ENCODE assay signal across 9 mouse cellular contexts in genomic region chr10:67721787-67722186, GRCm38 (mm10).
DNase-seq lines count a peak whose midpoint lies in the region; ATAC-seq and TF ChIP-seq lines count a peak whose summit lies in the region.
"Had no signal": no experiment of that assay in that cellular context is flagged by ENCODE, and none has a peak within 500 bp of the region (broad histone marks: within the 10 kb centered on the region; RNA-seq: fewer than 3 reads in every experiment).

No protein-coding gene starts in this region.

- intact Hi-C loops in heart, postnatal 10 days (cut with DNase I) = loop anchor here (2.0 to 10.0 kb wide), 5 partner anchors 74 to 867 kb away; no protein-coding TSS in a partner anchor

- DNase-seq in heart, postnatal 10 days = peak; percentile 36 to 61
- no peak for DNase-seq in heart, embryonic 10.5 days (ENCODE audit: low spot score)
- peak; percentile 21 for DNase-seq in 416B (ENCODE audit: low read depth)
- no peak for DNase-seq in Patski (ENCODE audit: low read depth, low spot score)
- peak; percentile 59 for DNase-seq in hindbrain, embryonic 14.5 days (ENCODE audit: low spot score)
- peak; percentile 52 for DNase-seq in thymus, postnatal 14 days
- no peak for DNase-seq in urinary bladder, postnatal 36 days (ENCODE audit: low spot score in 2 of 2)

- peaks cover 8% of the 10 kb centered on the region for H3K27me3 ChIP-seq in heart, embryonic 10.5 days (ENCODE audit: insufficient read depth, poor library complexity, severe bottlenecking)
- H3K27me3 ChIP-seq in Patski = no peaks in the 10 kb centered on the region
- no peaks in the 10 kb centered on the region for H3K27me3 ChIP-seq in hindbrain, embryonic 14.5 days (ENCODE audit: control insufficient read depth, insufficient read depth, low read length)
- H3K27me3 ChIP-seq: limb, embryonic 13.5 days had no signal

- H3K9me3 ChIP-seq in heart, embryonic 10.5 days = no peaks in the 10 kb centered on the region
- no peaks in the 10 kb centered on the region for H3K9me3 ChIP-seq in hindbrain, embryonic 14.5 days (ENCODE audit: control insufficient read depth, low read length)
- H3K9me3 ChIP-seq: limb, embryonic 13.5 days had no signal

- no peak overlapping the region for H3K27ac ChIP-seq in heart, embryonic 10.5 days
- no peak overlapping the region for H3K27ac ChIP-seq in hindbrain, embryonic 14.5 days
- H3K27ac ChIP-seq: limb, embryonic 13.5 days had no signal

- in situ Hi-C loops in Patski (cut with MboI; ENCODE audit: low pct_unique_long_range_greater_than_20kb) = no loop called here

- H3K4me3 ChIP-seq in heart, embryonic 10.5 days = no peak overlapping the region
- no peak overlapping the region for H3K4me3 ChIP-seq in hindbrain, embryonic 14.5 days (replicated peaks; ENCODE audit: low read length)
- H3K4me3 ChIP-seq: limb, embryonic 13.5 days had no signal

- CTCF ChIA-PET in Patski (lab: Charles Lee) = interaction anchor here (0.9 to 4.8 kb wide), 6 partner anchors 10 to 511 kb away, joined by 3 to 19 read pairs (median 4); no protein-coding TSS in a partner anchor

- 32% methylated on average over 5 of the region's 5 CpGs for WGBS in heart, embryonic 10.5 days
- WGBS in hindbrain, embryonic 14.5 days = 44% methylated on average over 5 of the region's 5 CpGs

- POLR2A ChIA-PET in Patski (lab: Charles Lee) = no interaction called here

- H3K4me2 ChIP-seq in hindbrain, embryonic 14.5 days (replicated peaks) = no peak overlapping the region
- H3K4me2 ChIP-seq: limb, embryonic 13.5 days had no signal

- H3K4me1 ChIP-seq in heart, embryonic 10.5 days = no peaks in the 10 kb centered on the region
- H3K4me1 ChIP-seq in hindbrain, embryonic 14.5 days (replicated peaks; ENCODE audit: control insufficient read depth, insufficient read depth, low read length) = no peaks in the 10 kb centered on the region
- H3K4me1 ChIP-seq: limb, embryonic 13.5 days had no signal

- peak; percentile 62 for TF ChIP-seq CTCF in Patski (IDR thresholded peaks at IDR 0.05)

- no peaks in the 10 kb centered on the region for H3K36me3 ChIP-seq in heart, embryonic 10.5 days
- no peaks in the 10 kb centered on the region for H3K36me3 ChIP-seq in hindbrain, embryonic 14.5 days (replicated peaks; ENCODE audit: control insufficient read depth, insufficient read depth)
- H3K36me3 ChIP-seq: limb, embryonic 13.5 days had no signal

- no peak for ATAC-seq in Patski
- no peak for ATAC-seq in hindbrain, embryonic 14.5 days (ENCODE audit: low FRiP score)
- ATAC-seq in megakaryocyte, adult 5-6 weeks (ENCODE audit: poor library complexity, severe bottlenecking) = peak; percentile 70; the same call in 1 of the 2 replicates

- no peak overlapping the region for H3K9ac ChIP-seq in hindbrain, embryonic 14.5 days
- H3K9ac ChIP-seq: limb, embryonic 13.5 days had no signal

Comparison
In these comparisons a context has a peak if more than half of its experiments do, and no peak if none do; other contexts are left out.
1. DNase-seq: peak in heart, postnatal 10 days (2 of 2), 416B (single experiment), hindbrain, embryonic 14.5 days (single experiment) and thymus, postnatal 14 days (single experiment); none in heart, embryonic 10.5 days (single experiment), Patski (single experiment) and urinary bladder, postnatal 36 days (0 of 2).